Mouse (Mus musculus): ENCODE measurements around the gene Dkkl1. TPM values are rescaled to one million over a fixed set of nuclear protein-coding genes. Genes with fewer than 3 reads are reported as not detected.

The Dkkl1 gene
- total and polyA plus RNA-seq, 2 experiments, result 0.21 TPM; not detected in 1

DNA sequence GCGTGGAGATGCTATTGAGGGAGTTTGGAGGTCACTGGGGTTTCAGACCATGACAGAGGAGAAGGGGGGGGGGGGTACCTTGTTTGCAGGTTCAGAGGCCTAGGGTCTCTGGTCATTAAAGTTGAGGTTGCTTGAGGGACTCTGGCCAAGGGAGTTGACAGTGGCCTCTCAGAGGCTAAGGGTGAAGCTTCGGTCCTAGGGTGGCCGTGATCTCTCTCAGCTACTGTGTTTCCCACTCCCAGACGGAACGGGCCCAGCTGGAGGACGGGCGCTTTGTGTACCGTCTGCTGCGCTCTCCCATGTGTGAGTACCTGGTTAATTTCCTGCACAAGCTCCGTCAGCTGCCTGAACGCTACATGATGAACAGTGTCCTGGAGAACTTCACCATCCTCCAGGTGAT lies 20.0 kb upstream of the Dkkl1 start:
- 97% methylated on average over 11 of the region's 11 CpGs for WGBS
- peaks cover 4% of the 10 kb centered on the region; the same call in 1 of the 2 replicates for H3K27me3 ChIP-seq (ENCODE audit: control insufficient read depth, insufficient read depth, low read length)
- no peak overlapping the region for H3K4me3 ChIP-seq (ENCODE audit: insufficient read depth, low read depth, low read length)
- peaks cover 4% of the 10 kb centered on the region; the same call in 1 of the 2 replicates for H3K4me1 ChIP-seq (ENCODE audit: control insufficient read depth, insufficient read depth, low read length)
- no peak overlapping the region for H3K27ac ChIP-seq (replicated peaks; ENCODE audit: insufficient read depth, low read depth, low read length)
- no peaks in the 10 kb centered on the region for H3K36me3 ChIP-seq (ENCODE audit: control insufficient read depth, insufficient read depth, low read length)
- no peak for DNase-seq (ENCODE audit: extremely low read depth, low read depth, low spot score)
- no peak overlapping the region for H3K9ac ChIP-seq (ENCODE audit: low read depth, low read length)
- no peaks in the 10 kb centered on the region for H3K79me2 ChIP-seq (ENCODE audit: control insufficient read depth, insufficient read depth, low read length)
- TF ChIP-seq CTCF (IDR thresholded peaks at IDR 0.05; ENCODE audit: low read depth, low read length) (no peak), POLR2A (IDR thresholded peaks at IDR 0.05; ENCODE audit: extremely low read depth, insufficient read depth, low read length) (no peak)

DNA sequence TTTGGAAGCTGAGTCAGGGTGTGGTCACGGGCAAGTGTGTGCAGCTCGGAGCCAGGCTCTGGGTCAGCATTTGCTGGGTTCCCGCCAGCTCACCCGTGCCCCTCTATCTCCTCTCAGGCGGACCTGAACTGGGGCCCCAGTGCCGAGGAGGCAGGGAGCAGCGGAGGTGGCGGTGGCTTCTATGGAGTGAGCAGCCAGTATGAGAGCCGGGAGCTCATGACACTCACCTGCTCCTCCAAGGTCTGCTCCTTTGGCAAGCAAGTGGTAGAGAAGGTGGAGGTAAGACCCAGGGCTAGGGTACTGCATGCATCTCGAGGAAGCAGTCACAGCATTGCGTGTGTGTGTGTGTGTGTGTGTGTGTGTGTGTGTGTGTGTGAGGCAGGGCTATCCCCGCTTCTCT lies 19.2 kb upstream of the Dkkl1 start:
- Histone ChIP-seq H3K4me3 (ENCODE audit: insufficient read depth, low read depth, low read length) (no peak overlapping the region), H3K36me3 (ENCODE audit: control insufficient read depth, insufficient read depth, low read length) (no peaks in the 10 kb centered on the region), H3K79me2 (ENCODE audit: control insufficient read depth, insufficient read depth, low read length) (no peaks in the 10 kb centered on the region), H3K4me1 (ENCODE audit: control insufficient read depth, insufficient read depth, low read length) (peaks cover 4% of the 10 kb centered on the region; the same call in 1 of the 2 replicates), H3K27ac (replicated peaks; ENCODE audit: insufficient read depth, low read depth, low read length) (no peak overlapping the region), H3K9ac (ENCODE audit: low read depth, low read length) (no peak overlapping the region), H3K27me3 (ENCODE audit: control insufficient read depth, insufficient read depth, low read length) (peaks cover 4% of the 10 kb centered on the region; the same call in 1 of the 2 replicates)
- no peak for TF ChIP-seq CTCF (IDR thresholded peaks at IDR 0.05; ENCODE audit: low read depth, low read length)
- TF ChIP-seq POLR2A (IDR thresholded peaks at IDR 0.05; ENCODE audit: extremely low read depth, insufficient read depth, low read length), result no peak
- no peak for DNase-seq (ENCODE audit: extremely low read depth, low read depth, low spot score)
- 93% methylated on average over 12 of the region's 12 CpGs for WGBS

DNA sequence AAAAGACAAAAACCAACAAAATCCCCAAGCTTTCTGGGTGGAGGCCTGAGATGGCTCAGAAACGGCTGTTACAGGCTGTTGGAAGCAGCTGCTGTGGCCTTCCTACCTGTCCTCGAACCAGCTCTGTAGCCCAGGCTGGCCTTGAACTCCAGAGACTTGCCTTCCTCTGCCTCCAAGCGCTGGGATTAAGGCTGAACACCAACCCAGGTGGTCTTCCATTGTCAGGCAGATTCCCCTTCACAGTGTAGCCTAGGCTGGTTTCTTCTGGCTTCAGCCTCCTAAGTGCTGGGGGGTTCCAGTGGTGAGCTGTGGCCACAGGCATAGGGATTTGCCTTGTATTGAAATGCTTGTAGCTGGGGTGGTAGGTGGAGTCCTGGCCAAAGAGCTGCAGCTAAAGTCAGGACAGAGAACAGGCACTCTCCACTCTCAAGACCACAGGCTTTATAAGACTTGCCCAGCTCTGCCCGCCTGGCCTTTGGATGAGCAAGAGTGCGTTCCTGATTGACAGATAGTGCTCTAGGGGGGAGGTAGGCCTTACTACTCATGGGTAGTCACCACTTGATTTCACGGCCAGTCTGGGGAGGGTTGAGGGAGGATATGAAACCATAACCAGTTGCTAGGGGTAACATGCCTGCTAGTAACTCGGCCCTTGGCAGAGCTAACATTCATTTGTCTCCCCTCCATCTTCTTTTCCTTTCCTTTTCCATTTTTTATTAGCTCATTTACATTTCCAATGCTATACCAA lies 17.7 kb upstream of the Dkkl1 start:
- H3K79me2 ChIP-seq (ENCODE audit: control insufficient read depth, insufficient read depth, low read length), result no peaks in the 10 kb centered on the region
- H3K4me3 ChIP-seq (ENCODE audit: insufficient read depth, low read depth, low read length), result no peak overlapping the region
- TF ChIP-seq CTCF (IDR thresholded peaks at IDR 0.05; ENCODE audit: low read depth, low read length) (no peak), POLR2A (IDR thresholded peaks at IDR 0.05; ENCODE audit: extremely low read depth, insufficient read depth, low read length) (no peak)
- no peak overlapping the region for H3K9ac ChIP-seq (ENCODE audit: low read depth, low read length)
- 0 out of 2 replicates have a peak, but pooled peaks cover under 1% of the 10 kb centered on the region for H3K4me1 ChIP-seq (ENCODE audit: control insufficient read depth, insufficient read depth, low read length)
- no peak overlapping the region for H3K27ac ChIP-seq (replicated peaks; ENCODE audit: insufficient read depth, low read depth, low read length)
- H3K27me3 ChIP-seq (ENCODE audit: control insufficient read depth, insufficient read depth, low read length), result peaks cover 4% of the 10 kb centered on the region; the same call in 1 of the 2 replicates
- WGBS, result 89% methylated on average over 7 of the region's 7 CpGs
- DNase-seq (ENCODE audit: extremely low read depth, low read depth, low spot score), result no peak
- H3K36me3 ChIP-seq (ENCODE audit: control insufficient read depth, insufficient read depth, low read length), result no peaks in the 10 kb centered on the region

DNA sequence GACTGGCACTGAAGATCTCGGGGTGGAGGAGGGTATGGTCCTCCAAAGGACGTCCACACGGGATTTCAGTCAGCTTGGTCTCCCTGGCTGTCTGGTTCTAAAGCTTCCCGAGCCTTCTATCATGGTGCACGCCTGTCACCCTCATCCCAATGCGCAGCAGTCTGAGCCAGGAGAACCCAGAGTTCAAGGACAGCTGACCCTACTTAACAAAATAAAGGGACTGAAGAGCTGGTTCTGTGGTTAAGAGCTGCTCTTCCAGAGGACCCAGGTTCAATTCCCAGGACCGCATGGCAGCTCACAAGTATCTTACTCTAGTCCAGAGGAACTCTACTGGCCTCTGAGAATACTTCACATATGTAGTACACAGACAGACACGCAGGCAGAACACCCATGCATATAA lies 17.1 kb upstream of the Dkkl1 start:
- Histone ChIP-seq H3K4me3 (ENCODE audit: insufficient read depth, low read depth, low read length) (no peak overlapping the region), H3K79me2 (ENCODE audit: control insufficient read depth, insufficient read depth, low read length) (no peaks in the 10 kb centered on the region), H3K27me3 (ENCODE audit: control insufficient read depth, insufficient read depth, low read length) (0 out of 2 replicates have a peak, but pooled peaks cover under 1% of the 10 kb centered on the region), H3K27ac (replicated peaks; ENCODE audit: insufficient read depth, low read depth, low read length) (no peak overlapping the region), H3K4me1 (ENCODE audit: control insufficient read depth, insufficient read depth, low read length) (no peaks in the 10 kb centered on the region), H3K9ac (ENCODE audit: low read depth, low read length) (no peak overlapping the region), H3K36me3 (ENCODE audit: control insufficient read depth, insufficient read depth, low read length) (no peaks in the 10 kb centered on the region)
- TF ChIP-seq CTCF (IDR thresholded peaks at IDR 0.05; ENCODE audit: low read depth, low read length) (no peak), POLR2A (IDR thresholded peaks at IDR 0.05; ENCODE audit: extremely low read depth, insufficient read depth, low read length) (no peak)
- DNase-seq (ENCODE audit: extremely low read depth, low read depth, low spot score), result no peak
- WGBS, result 90% methylated on average over 8 of the region's 8 CpGs

DNA sequence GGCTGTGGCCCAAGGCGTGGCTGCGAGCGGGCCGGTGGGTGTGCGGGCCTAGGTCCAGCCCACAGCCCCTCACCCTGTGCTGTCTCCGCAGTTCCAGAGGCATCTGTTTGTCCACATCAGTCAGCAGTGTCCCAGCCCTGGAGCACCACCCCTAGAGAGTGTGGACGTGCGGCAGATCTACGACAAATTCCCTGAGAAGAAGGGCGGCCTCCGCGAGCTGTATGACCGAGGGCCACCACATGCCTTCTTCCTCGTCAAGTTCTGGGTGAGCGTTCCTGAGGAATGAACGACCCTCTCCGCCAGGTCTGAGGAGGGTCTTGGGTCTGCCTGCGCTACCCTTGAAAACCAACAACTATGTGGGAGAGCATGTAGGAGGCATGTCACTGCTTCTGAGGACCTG lies 16.6 kb upstream of the Dkkl1 start:
- H3K4me3 ChIP-seq (ENCODE audit: insufficient read depth, low read depth, low read length), result no peak overlapping the region
- DNase-seq (ENCODE audit: extremely low read depth, low read depth, low spot score), result no peak
- H3K79me2 ChIP-seq (ENCODE audit: control insufficient read depth, insufficient read depth, low read length), result no peaks in the 10 kb centered on the region
- H3K27me3 ChIP-seq (ENCODE audit: control insufficient read depth, insufficient read depth, low read length), result no peaks in the 10 kb centered on the region
- H3K27ac ChIP-seq (replicated peaks; ENCODE audit: insufficient read depth, low read depth, low read length), result no peak overlapping the region
- H3K9ac ChIP-seq (ENCODE audit: low read depth, low read length), result no peak overlapping the region
- H3K4me1 ChIP-seq (ENCODE audit: control insufficient read depth, insufficient read depth, low read length), result no peaks in the 10 kb centered on the region
- no peaks in the 10 kb centered on the region for H3K36me3 ChIP-seq (ENCODE audit: control insufficient read depth, insufficient read depth, low read length)
- TF ChIP-seq CTCF (IDR thresholded peaks at IDR 0.05; ENCODE audit: low read depth, low read length), result no peak
- TF ChIP-seq POLR2A (IDR thresholded peaks at IDR 0.05; ENCODE audit: extremely low read depth, insufficient read depth, low read length), result no peak
- WGBS, result 95% methylated on average over 18 of the region's 18 CpGs

DNA sequence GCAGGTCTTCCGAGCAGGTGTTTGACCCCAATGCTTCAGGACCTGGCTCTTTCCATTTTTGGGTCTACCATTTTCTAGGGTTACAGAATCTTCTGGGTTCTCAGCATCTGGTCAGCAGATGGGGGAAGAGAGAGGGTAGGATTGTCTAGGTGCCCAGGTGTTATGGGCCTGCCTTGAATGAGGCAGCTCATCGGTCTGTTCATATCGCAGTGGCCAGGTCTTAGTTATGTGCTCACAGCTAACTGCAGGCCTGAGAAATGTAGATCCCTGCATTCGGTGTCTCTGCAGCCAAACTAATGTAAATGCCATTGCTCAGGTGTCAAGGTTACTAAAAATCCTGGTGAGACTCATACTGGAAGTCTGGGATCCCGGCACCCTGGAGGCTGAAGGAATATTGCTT lies 14.5 kb upstream of the Dkkl1 start:
- TF ChIP-seq CTCF (IDR thresholded peaks at IDR 0.05; ENCODE audit: low read depth, low read length), result no peak
- no peak for TF ChIP-seq POLR2A (IDR thresholded peaks at IDR 0.05; ENCODE audit: extremely low read depth, insufficient read depth, low read length)
- no peaks in the 10 kb centered on the region for H3K79me2 ChIP-seq (ENCODE audit: control insufficient read depth, insufficient read depth, low read length)
- H3K4me1 ChIP-seq (ENCODE audit: control insufficient read depth, insufficient read depth, low read length), result no peaks in the 10 kb centered on the region
- H3K36me3 ChIP-seq (ENCODE audit: control insufficient read depth, insufficient read depth, low read length), result no peaks in the 10 kb centered on the region
- no peaks in the 10 kb centered on the region for H3K27me3 ChIP-seq (ENCODE audit: control insufficient read depth, insufficient read depth, low read length)
- DNase-seq (ENCODE audit: extremely low read depth, low read depth, low spot score), result no peak
- 95% methylated on average over 5 of the region's 5 CpGs for WGBS
- no peak overlapping the region for H3K9ac ChIP-seq (ENCODE audit: low read depth, low read length)
- no peak overlapping the region for H3K4me3 ChIP-seq (ENCODE audit: insufficient read depth, low read depth, low read length)
- no peak overlapping the region for H3K27ac ChIP-seq (replicated peaks; ENCODE audit: insufficient read depth, low read depth, low read length)

Measured in liver, adult 2 months (tissue).